Mouse (Mus musculus) liver, embryonic 15.5 days (tissue): ENCODE results near the gene Erich2. TPM values are rescaled to one million over a fixed set of nuclear protein-coding genes. Genes with fewer than 3 reads are reported as not detected.

Experiments used
- ATAC-seq: fragments of 200-750 bp; cut with Nextera tagmentation; 2 replicates; pipeline ENCODE4 v1.8.0; 2017; ENCODE audit warnings: moderate number of reproducible peaks, mild to moderate bottlenecking, moderate library complexity; ENCODE audit not compliant: insufficient read depth
- H3K27ac ChIP-seq: fragments of 300-500 bp; sonication (generic); replicated peaks from 2 replicates; pipeline ENCODE4 v1.5.1; 2015; ENCODE audit warnings: mild to moderate bottlenecking, inconsistent platforms
- H3K27me3 ChIP-seq: fragments of 300-500 bp; sonication (generic); 2 replicates; pipeline ENCODE4 v1.6.1; 2015; ENCODE audit warnings: mild to moderate bottlenecking, inconsistent platforms
- H3K36me3 ChIP-seq: fragments of 300-500 bp; sonication (generic); replicated peaks from 2 replicates; pipeline ENCODE4 v1.6.1; 2015; ENCODE audit warnings: moderate library complexity, mild to moderate bottlenecking, inconsistent platforms
- H3K4me1 ChIP-seq: fragments of 300-500 bp; sonication (generic); replicated peaks from 2 replicates; pipeline ENCODE4 v1.6.1; 2015; ENCODE audit warnings: inconsistent platforms
- H3K4me2 ChIP-seq: fragments of 300-500 bp; sonication (generic); 2 replicates; pipeline ENCODE4 v1.6.1; 2015; ENCODE audit warnings: moderate library complexity, mild to moderate bottlenecking, inconsistent platforms
- H3K4me3 ChIP-seq: fragments of 300-500 bp; sonication (generic); replicated peaks from 2 replicates; pipeline ENCODE4 v1.5.1; 2015; ENCODE audit warnings: mild to moderate bottlenecking, inconsistent platforms
- H3K9ac ChIP-seq: fragments of 300-500 bp; sonication (generic); 2 replicates; pipeline ENCODE4 v1.6.1; 2015; ENCODE audit warnings: moderate library complexity, mild to moderate bottlenecking, inconsistent platforms
- H3K9me3 ChIP-seq: fragments of 300-500 bp; sonication (generic); replicated peaks from 2 replicates; pipeline ENCODE4 v1.6.1; 2016; ENCODE audit warnings: inconsistent platforms
- WGBS: fragments of 180-500 bp; shearing (Covaris S2); methylation state at CpG from one replicate; pipeline ENCODE4 v1.1.7; 2015; ENCODE audit warnings: mixed read lengths; ENCODE audit not compliant: insufficient replicate concordance; 5-methylcytosine and 5-hydroxymethylcytosine counted together
- polyA plus RNA-seq: library from polyadenylated mRNA; unstranded; fragments of >200 nt; fragmentation: Nextera tagmentation; extraction: Ambion mirVana; gene quantifications from 2 replicates; pipeline ENCODE4 v1.2.1, GENCODE M21; 2015

Erich2 gene
- polyA plus RNA-seq, 1 experiment from 2014 or later, result not detected

DNA sequence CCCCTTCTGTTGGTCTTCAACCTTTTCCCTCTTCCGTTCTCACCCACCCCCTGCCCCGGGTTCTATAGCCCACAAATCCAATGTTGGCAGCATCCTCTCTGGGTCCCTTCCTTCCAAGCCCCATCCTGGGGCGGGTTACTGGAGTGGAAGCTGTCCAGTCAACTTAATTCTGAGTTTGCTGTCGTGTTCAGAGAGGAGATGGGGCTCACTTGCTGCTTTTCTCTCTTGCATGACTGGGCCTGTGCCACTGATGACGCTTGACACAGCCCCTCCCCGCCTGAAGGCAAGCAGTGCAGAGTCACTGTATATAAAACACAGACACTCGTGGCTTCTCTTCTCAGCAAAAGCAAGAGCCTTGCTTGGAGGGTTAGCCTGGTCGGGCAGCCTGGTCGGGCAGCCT lies 63.6 kb downstream of the Erich2 start:
- no peaks in the 10 kb centered on the region for H3K36me3 ChIP-seq
- no peak for ATAC-seq
- WGBS, result 38% methylated on average over 9 of the region's 9 CpGs

DNA sequence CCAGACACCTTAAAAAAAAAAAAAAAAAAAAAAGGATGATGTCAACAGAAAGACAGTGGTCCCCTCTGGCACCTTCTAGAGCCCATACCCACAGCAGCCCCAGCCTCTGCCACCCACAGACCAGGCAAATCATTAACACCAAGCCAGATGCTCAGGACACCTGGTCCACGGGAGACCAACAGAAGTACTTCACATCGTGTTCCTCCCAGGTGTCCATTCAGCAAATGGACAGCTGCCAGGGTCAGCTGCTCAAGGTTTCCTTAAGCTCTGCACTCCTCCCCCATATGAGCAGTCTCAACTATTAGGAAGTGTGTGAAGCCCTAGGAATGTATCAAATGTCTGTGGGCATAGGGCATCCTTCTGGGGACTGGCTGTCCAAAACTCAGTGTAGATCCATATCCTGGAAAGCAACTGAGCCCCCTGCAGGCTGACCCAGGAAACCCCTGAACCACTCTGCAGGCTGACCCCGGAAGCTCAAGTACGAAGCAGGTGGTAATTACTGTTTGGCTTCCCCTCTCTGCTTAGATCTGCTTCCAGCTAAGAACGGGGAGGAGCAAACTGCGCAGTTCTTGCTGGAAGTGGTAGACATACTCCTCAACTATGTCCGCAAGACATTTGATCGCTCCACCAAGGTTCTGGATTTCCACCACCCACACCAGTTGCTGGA lies 65.1 kb downstream of the Erich2 start:
- H3K4me2 ChIP-seq, result no peak overlapping the region
- no peaks in the 10 kb centered on the region for H3K36me3 ChIP-seq
- ATAC-seq, result no peak
- WGBS, result 65% methylated on average over 8 of the region's 8 CpGs
- H3K9ac ChIP-seq, result no peak overlapping the region
- H3K27me3 ChIP-seq, result peaks cover 38% of the 10 kb centered on the region
- H3K27ac ChIP-seq, result no peak overlapping the region
- H3K4me1 ChIP-seq, result no peaks in the 10 kb centered on the region
- no peaks in the 10 kb centered on the region for H3K9me3 ChIP-seq
- no peak overlapping the region for H3K4me3 ChIP-seq

More for the DNA sequence above, 63.6 kb downstream of the Erich2 start:
- Histone ChIP-seq H3K4me1 (no peaks in the 10 kb centered on the region), H3K4me3 (no peak overlapping the region), H3K4me2 (no peak overlapping the region), H3K9ac (no peak overlapping the region), H3K9me3 (no peaks in the 10 kb centered on the region), H3K27me3 (peaks cover 52% of the 10 kb centered on the region), H3K27ac (no peak overlapping the region)

DNA sequence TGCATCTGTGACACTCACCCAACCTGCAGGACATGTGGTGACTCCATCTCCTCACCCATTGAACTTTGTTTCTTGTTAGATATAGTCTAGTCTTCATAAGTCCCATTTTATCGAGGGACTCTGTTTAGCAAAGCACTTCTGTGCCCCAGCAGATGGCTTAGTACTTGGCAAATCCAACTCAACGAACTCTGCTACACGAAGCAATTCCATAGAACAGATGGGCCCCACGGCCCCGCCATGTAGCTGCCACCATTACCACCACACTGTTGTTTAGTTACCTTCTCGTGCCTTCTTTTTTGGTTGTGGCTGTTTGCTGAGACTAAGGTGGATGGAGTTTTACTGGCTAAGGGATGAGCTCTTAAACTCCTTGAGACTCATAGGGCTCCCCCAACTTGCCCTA lies 79.6 kb downstream of the Erich2 start:
- no peaks in the 10 kb centered on the region for H3K27me3 ChIP-seq
- 68% methylated on average over 6 of the region's 6 CpGs for WGBS
- no peaks in the 10 kb centered on the region for H3K36me3 ChIP-seq
- no peak overlapping the region for H3K4me2 ChIP-seq
- H3K4me3 ChIP-seq, result no peak overlapping the region
- ATAC-seq, result no peak
- H3K9me3 ChIP-seq, result no peaks in the 10 kb centered on the region
- H3K9ac ChIP-seq, result no peak overlapping the region
- no peaks in the 10 kb centered on the region for H3K4me1 ChIP-seq
- no peak overlapping the region for H3K27ac ChIP-seq

Other genes starting within 250 kb of the Erich2 start
- 0.09 TPM in 1 of 2 replicates, not detected in the other for gene Sp5, start 33.9 kb upstream of the Erich2 start, polyA plus RNA-seq
- 0.06 and 0.08 TPM in 2 replicates for gene Gad1, start 44.3 kb downstream of the Erich2 start, polyA plus RNA-seq
- gene Gorasp2, start 152.8 kb downstream of the Erich2 start, polyA plus RNA-seq, result 55.9 and 57.8 TPM in 2 replicates
- gene Gm26558, start 153.3 kb downstream of the Erich2 start, polyA plus RNA-seq, result 0.69 and 0.77 TPM in 2 replicates